Mouse (Mus musculus) liver, embryonic 15.5 days (tissue): ENCODE results near the gene Zfp773. TPM values are rescaled to one million over a fixed set of nuclear protein-coding genes. Genes with fewer than 3 reads are reported as not detected.
"Not testable (repeated sequence)": the region's sequence is repeated elsewhere in the genome, so short reads cannot be mapped to it uniquely, and the experiment has no call there.

ENCODE experiments used
- ATAC-seq: fragments of 200-750 bp; cut with Nextera tagmentation; 2 replicates; pipeline ENCODE4 v1.8.0; 2017; ENCODE audit warnings: moderate number of reproducible peaks, mild to moderate bottlenecking, moderate library complexity; ENCODE audit not compliant: insufficient read depth
- H3K27ac ChIP-seq: fragments of 300-500 bp; sonication (generic); replicated peaks from 2 replicates; pipeline ENCODE4 v1.5.1; 2015; ENCODE audit warnings: mild to moderate bottlenecking, inconsistent platforms
- H3K27me3 ChIP-seq: fragments of 300-500 bp; sonication (generic); 2 replicates; pipeline ENCODE4 v1.6.1; 2015; ENCODE audit warnings: mild to moderate bottlenecking, inconsistent platforms
- H3K36me3 ChIP-seq: fragments of 300-500 bp; sonication (generic); replicated peaks from 2 replicates; pipeline ENCODE4 v1.6.1; 2015; ENCODE audit warnings: moderate library complexity, mild to moderate bottlenecking, inconsistent platforms
- H3K4me1 ChIP-seq: fragments of 300-500 bp; sonication (generic); replicated peaks from 2 replicates; pipeline ENCODE4 v1.6.1; 2015; ENCODE audit warnings: inconsistent platforms
- H3K4me2 ChIP-seq: fragments of 300-500 bp; sonication (generic); 2 replicates; pipeline ENCODE4 v1.6.1; 2015; ENCODE audit warnings: moderate library complexity, mild to moderate bottlenecking, inconsistent platforms
- H3K4me3 ChIP-seq: fragments of 300-500 bp; sonication (generic); replicated peaks from 2 replicates; pipeline ENCODE4 v1.5.1; 2015; ENCODE audit warnings: mild to moderate bottlenecking, inconsistent platforms
- H3K9ac ChIP-seq: fragments of 300-500 bp; sonication (generic); 2 replicates; pipeline ENCODE4 v1.6.1; 2015; ENCODE audit warnings: moderate library complexity, mild to moderate bottlenecking, inconsistent platforms
- H3K9me3 ChIP-seq: fragments of 300-500 bp; sonication (generic); replicated peaks from 2 replicates; pipeline ENCODE4 v1.6.1; 2016; ENCODE audit warnings: inconsistent platforms
- WGBS: fragments of 180-500 bp; shearing (Covaris S2); methylation state at CpG from one replicate; pipeline ENCODE4 v1.1.7; 2015; ENCODE audit warnings: mixed read lengths; ENCODE audit not compliant: insufficient replicate concordance; 5-methylcytosine and 5-hydroxymethylcytosine counted together
- polyA plus RNA-seq: library from polyadenylated mRNA; unstranded; fragments of >200 nt; fragmentation: Nextera tagmentation; extraction: Ambion mirVana; gene quantifications from 2 replicates; pipeline ENCODE4 v1.2.1, GENCODE M21; 2015

Gene Zfp773
- 0.20 and 0.35 TPM in 2 replicates for polyA plus RNA-seq

- Histone ChIP-seq H3K9me3 (no peaks in the 10 kb centered on the region), H3K9ac (no peak within 1 kb of the TSS), H3K27ac (no peak within 1 kb of the TSS), H3K27me3 (no peaks in the 10 kb centered on the region), H3K4me1 (no peaks in the 10 kb centered on the region), H3K36me3 (no peaks in the 10 kb centered on the region), H3K4me3 (peak within 1 kb of the TSS; percentile 46), H3K4me2 (peak within 1 kb of the TSS; percentile 52)
- ATAC-seq: peak; percentile 80
- WGBS: 4% methylated on average over 16 of the region's 16 CpGs
Observed at GRCm38 (mm10) chr7:7136379-7136866, at the start of gene Zfp773. TSS of gene Zfp773 (minus strand) at chr7:7136755.

GRCm38 (mm10) chr7:7185897-7186296 is 49.3 kb upstream of the Zfp773 start:
- Histone ChIP-seq H3K36me3 (peaks cover 12% of the 10 kb centered on the region; the same call in 1 of the 2 replicates), H3K27ac (no peak overlapping the region), H3K4me1 (0 out of 2 replicates have a peak, but pooled peaks cover 8% of the 10 kb centered on the region), H3K9me3 (no peaks in the 10 kb centered on the region), H3K4me3 (no peak overlapping the region), H3K4me2 (no peak overlapping the region), H3K27me3 (no peaks in the 10 kb centered on the region), H3K9ac (no peak overlapping the region)
- WGBS: 63% methylated on average over 1 of the region's 1 CpGs
- ATAC-seq: no peak

- Histone ChIP-seq H3K4me1 (peaks cover 6% of the 10 kb centered on the region), H3K9ac (peak within 1 kb of the TSS; percentile 52), H3K36me3 (no peaks in the 10 kb centered on the region), H3K9me3 (no peaks in the 10 kb centered on the region), H3K27ac (no peak within 1 kb of the TSS), H3K27me3 (no peaks in the 10 kb centered on the region), H3K4me2 (peak within 1 kb of the TSS; percentile 69), H3K4me3 (peak within 1 kb of the TSS; percentile 65)
- WGBS: 1% methylated on average over 26 of the region's 26 CpGs
- peak; percentile 79 for ATAC-seq
Observed at GRCm38 (mm10) chr7:7171227-7172147, 34.9 kb upstream of the Zfp773 start, which contains the start of gene Zfp418. TSS of gene Zfp418 (plus strand) at chr7:7171330.

- ATAC-seq: no peak
- H3K27ac ChIP-seq: no peak overlapping the region
Observed at GRCm38 (mm10) chr7:7145991-7146608, 9.5 kb upstream of the Zfp773 start.

GRCm38 (mm10) chr7:7144215-7144614 is 7.7 kb upstream of the Zfp773 start:
- H3K4me3 ChIP-seq: no peak overlapping the region
- no peaks in the 10 kb centered on the region for H3K27me3 ChIP-seq
- H3K27ac ChIP-seq: no peak overlapping the region
- H3K4me2 ChIP-seq: no peak overlapping the region
- no peaks in the 10 kb centered on the region for H3K36me3 ChIP-seq
- WGBS: 55% methylated on average over 1 of the region's 1 CpGs
- no peak overlapping the region for H3K9ac ChIP-seq
- H3K9me3 ChIP-seq: no peaks in the 10 kb centered on the region
- ATAC-seq: no peak
- H3K4me1 ChIP-seq: no peaks in the 10 kb centered on the region

More at GRCm38 (mm10) chr7:7145991-7146608, 9.5 kb upstream of the Zfp773 start:
- Histone ChIP-seq H3K36me3 (no peaks in the 10 kb centered on the region), H3K9ac (no peak overlapping the region), H3K27me3 (no peaks in the 10 kb centered on the region), H3K4me3 (no peak overlapping the region), H3K9me3 (no peaks in the 10 kb centered on the region), H3K4me1 (no peaks in the 10 kb centered on the region), H3K4me2 (no peak overlapping the region)
- 74% methylated on average over 15 of the region's 15 CpGs for WGBS

DNA sequence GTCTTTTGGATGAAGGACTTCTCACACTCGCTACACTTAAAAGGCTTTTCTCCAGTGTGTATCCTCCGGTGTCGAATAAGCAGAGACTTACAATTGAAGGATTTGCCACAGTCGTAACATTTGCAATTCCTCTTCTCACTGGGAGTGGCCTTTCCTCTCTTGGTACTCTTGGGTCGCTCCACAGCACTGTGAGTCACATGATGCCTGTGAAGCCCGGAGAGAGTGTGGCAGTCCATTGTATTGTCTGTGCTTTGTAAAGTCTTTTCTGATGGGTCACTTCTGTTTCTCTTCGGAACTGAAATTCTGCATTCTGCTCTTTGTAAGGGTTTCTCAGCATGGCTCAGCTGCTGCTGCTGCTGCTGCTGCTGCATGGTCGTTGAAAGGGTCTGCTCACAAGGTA is 3.8 kb downstream of the Zfp773 start:
- no peaks in the 10 kb centered on the region for H3K9me3 ChIP-seq
- no peak overlapping the region for H3K27ac ChIP-seq
- H3K4me2 ChIP-seq: no peak overlapping the region
- H3K4me1 ChIP-seq: no peaks in the 10 kb centered on the region
- H3K36me3 ChIP-seq: no peaks in the 10 kb centered on the region
- no peak overlapping the region for H3K4me3 ChIP-seq
- ATAC-seq: no peak
- WGBS: 58% methylated on average over 8 of the region's 8 CpGs
- H3K9ac ChIP-seq: no peak overlapping the region
- no peaks in the 10 kb centered on the region for H3K27me3 ChIP-seq

DNA sequence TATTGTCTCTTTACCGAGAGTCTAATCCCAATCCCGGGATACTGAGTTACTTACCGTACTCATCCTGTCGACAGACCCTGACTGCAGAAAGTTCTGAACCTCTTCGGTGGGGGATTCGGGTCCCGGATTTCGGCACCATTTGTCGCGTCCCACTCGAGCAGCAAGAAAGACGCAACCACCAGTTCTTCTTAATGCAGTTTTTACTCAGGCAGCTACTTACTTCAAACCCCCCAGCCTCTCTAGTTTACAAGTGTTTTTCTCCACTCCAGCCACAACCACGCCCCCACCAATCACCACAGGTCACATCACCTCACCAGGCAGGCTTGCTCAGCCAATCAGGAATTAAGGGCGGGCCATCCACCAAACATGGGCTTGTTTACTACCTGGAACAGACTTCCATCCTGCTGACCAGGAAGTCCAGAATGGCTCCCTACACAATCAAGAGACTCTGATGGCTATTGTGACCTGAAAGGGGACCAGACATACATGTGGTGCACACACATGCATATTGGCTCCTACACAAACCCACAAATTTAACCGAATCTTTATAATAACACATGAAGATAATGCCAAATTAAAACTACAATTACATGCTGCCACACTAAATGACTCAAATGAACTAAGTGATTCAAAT is 5.9 kb downstream of the Zfp773 start:
- H3K4me2 ChIP-seq, H3K4me3 ChIP-seq, H3K4me1 ChIP-seq, H3K27ac ChIP-seq, H3K36me3 ChIP-seq, H3K9me3 ChIP-seq, H3K27me3 ChIP-seq, ATAC-seq, H3K9ac ChIP-seq: not testable (repeated sequence)
- WGBS: 79% methylated on average over 15 of the region's 15 CpGs

DNA sequence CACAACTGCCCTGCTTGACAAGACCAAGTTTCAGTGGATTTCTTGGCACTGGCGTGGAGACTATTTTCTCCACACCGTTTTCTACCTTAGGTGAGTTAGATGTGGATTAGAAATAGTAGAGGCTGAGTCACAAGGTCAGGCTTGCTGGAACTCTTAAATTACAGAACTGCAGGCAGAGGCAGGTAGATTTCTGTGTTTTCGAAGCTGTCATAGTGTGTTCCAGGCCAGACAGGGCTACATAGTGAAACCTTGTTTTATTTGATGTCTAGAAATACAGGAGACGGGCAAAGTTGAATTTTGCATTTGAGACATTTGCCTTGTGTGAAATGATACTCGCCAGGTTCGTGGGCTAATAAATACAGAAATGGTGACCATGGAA is 15.0 kb downstream of the Zfp773 start:
- Histone ChIP-seq H3K27ac (no peak overlapping the region), H3K27me3 (no peaks in the 10 kb centered on the region), H3K9ac (no peak overlapping the region), H3K9me3 (no peaks in the 10 kb centered on the region), H3K36me3 (peaks cover 21% of the 10 kb centered on the region; the same call in 1 of the 2 replicates), H3K4me3 (peak overlapping the region; percentile 65), H3K4me2 (peak overlapping the region; percentile 71), H3K4me1 (peaks cover 13% of the 10 kb centered on the region)
- 42% methylated on average over 6 of the region's 6 CpGs for WGBS
- ATAC-seq: no peak

- Histone ChIP-seq H3K27ac (peak within 1 kb of the TSS; percentile 51; the same call in 1 of the 2 replicates), H3K9me3 (no peaks in the 10 kb centered on the region), H3K4me3 (peak within 1 kb of the TSS; percentile 65), H3K4me2 (peak within 1 kb of the TSS; percentile 71), H3K4me1 (peaks cover 13% of the 10 kb centered on the region), H3K9ac (peak within 1 kb of the TSS; percentile 57), H3K36me3 (peaks cover 26% of the 10 kb centered on the region), H3K27me3 (no peaks in the 10 kb centered on the region)
- under 1% methylated on average over 30 of the region's 30 CpGs for WGBS
- peak; percentile 93 for ATAC-seq
Observed at GRCm38 (mm10) chr7:7120921-7121601, 15.5 kb downstream of the Zfp773 start, which contains the start of gene Zfp954. TSS of gene Zfp954 (minus strand) at chr7:7121488.

- Histone ChIP-seq H3K4me2 (no peak overlapping the region), H3K9me3 (no peaks in the 10 kb centered on the region), H3K4me1 (peaks cover 13% of the 10 kb centered on the region), H3K9ac (no peak overlapping the region), H3K36me3 (peaks cover 42% of the 10 kb centered on the region), H3K27me3 (no peaks in the 10 kb centered on the region), H3K27ac (no peak overlapping the region), H3K4me3 (no peak overlapping the region)
- ATAC-seq: no peak
- 88% methylated on average over 2 of the region's 2 CpGs for WGBS
Observed at GRCm38 (mm10) chr7:7118441-7118840, 18.1 kb downstream of the Zfp773 start.
